Mouse (Mus musculus): Measurements from ENCODE around the gene Gm49368. TPM values are rescaled to one million over a fixed set of nuclear protein-coding genes. Genes with fewer than 3 reads are reported as not detected.

Gm49368 gene
- polyA plus RNA-seq, 1 experiment, result not detected

GRCm38 (mm10) chr7:128048819-128049218, 13.7 kb upstream of the Gm49368 start:
- TF ChIP-seq FOSL1 (IDR thresholded peaks at IDR 0.05; ENCODE audit: insufficient read depth, low read length, poor library complexity, severe bottlenecking) (no peak), CEBPB (IDR thresholded peaks at IDR 0.05; ENCODE audit: low read depth) (no peak), CTCF (IDR thresholded peaks at IDR 0.05; ENCODE audit: control insufficient read depth, insufficient read depth, insufficient read length) (no peak), MYOD1 (IDR thresholded peaks at IDR 0.05; ENCODE audit: control insufficient read depth, insufficient read length, low read depth) (no peak), MAX (IDR thresholded peaks at IDR 0.05) (no peak), USF1 (IDR thresholded peaks at IDR 0.05; ENCODE audit: low read depth) (no peak), MYOG (IDR thresholded peaks at IDR 0.05; ENCODE audit: control insufficient read depth, extremely low read depth, insufficient read length) (no peak)
- no peaks in the 10 kb centered on the region for H3K36me3 ChIP-seq (ENCODE audit: control insufficient read depth, insufficient read depth)
- no peaks in the 10 kb centered on the region for H3K79me2 ChIP-seq (ENCODE audit: control insufficient read depth, insufficient read depth)
- no peak overlapping the region for H3K4me3 ChIP-seq (ENCODE audit: insufficient read depth, poor library complexity, severe bottlenecking)
- no peaks in the 10 kb centered on the region for H3K79me3 ChIP-seq (ENCODE audit: low read depth)
- no peaks in the 10 kb centered on the region for H3K27me3 ChIP-seq (ENCODE audit: control insufficient read depth, insufficient read depth, insufficient read length)
- no peak overlapping the region for H3ac ChIP-seq (ENCODE audit: control insufficient read depth, insufficient read length, low read depth)

DNA sequence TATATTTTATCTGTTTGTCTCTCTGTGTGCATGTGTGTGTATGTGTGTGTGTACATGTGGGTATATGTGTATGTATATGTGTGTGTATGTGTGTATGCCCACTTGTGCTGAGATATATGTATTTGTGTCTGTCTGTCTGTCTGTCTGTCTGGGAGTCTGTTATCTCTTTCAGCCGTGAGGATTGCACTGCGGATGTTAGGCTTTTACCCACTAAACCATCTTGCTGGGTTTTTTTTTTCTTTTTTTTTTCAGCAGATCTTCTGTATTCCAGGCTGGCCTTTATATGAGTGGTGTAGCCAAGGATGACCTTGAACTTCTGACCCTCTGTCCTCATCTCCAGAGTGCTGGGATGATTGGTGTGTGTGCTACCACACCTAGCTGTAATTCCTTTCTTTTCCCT, 13.2 kb upstream of the Gm49368 start:
- Histone ChIP-seq H3K36me3 (ENCODE audit: control insufficient read depth, insufficient read depth) (no peaks in the 10 kb centered on the region), H3ac (ENCODE audit: control insufficient read depth, insufficient read length, low read depth) (no peak overlapping the region)
- TF ChIP-seq USF1 (IDR thresholded peaks at IDR 0.05; ENCODE audit: low read depth) (no peak), FOSL1 (IDR thresholded peaks at IDR 0.05; ENCODE audit: insufficient read depth, low read length, poor library complexity, severe bottlenecking) (no peak), MYOG (IDR thresholded peaks at IDR 0.05; ENCODE audit: control insufficient read depth, extremely low read depth, insufficient read length) (no peak), CEBPB (IDR thresholded peaks at IDR 0.05; ENCODE audit: low read depth) (no peak), MYOD1 (IDR thresholded peaks at IDR 0.05; ENCODE audit: control insufficient read depth, insufficient read length, low read depth) (no peak), CTCF (IDR thresholded peaks at IDR 0.05; ENCODE audit: control insufficient read depth, insufficient read depth, insufficient read length) (no peak), MAX (IDR thresholded peaks at IDR 0.05) (no peak)

DNA sequence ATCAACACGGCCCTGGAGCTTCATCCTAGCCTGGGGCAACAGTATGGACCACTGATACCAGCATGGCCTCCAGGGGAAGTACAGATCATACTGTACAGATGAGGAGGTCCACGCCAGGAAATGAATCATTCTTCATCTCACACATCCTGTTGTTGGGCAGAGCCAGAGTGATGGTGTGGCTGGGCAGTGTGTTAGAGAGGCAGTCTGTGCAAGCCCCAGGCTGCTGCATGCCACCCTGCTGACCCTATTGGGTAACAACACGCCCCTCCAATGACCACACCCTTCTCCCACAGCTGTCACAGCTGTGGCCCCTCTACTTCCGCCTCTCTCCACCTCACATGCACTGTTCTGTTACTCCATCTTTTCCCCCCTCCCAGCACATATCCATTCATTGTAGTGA, 11.7 kb upstream of the Gm49368 start:
- no peaks in the 10 kb centered on the region for H3K36me3 ChIP-seq (ENCODE audit: control insufficient read depth, insufficient read depth)
- TF ChIP-seq MYOD1 (IDR thresholded peaks at IDR 0.05; ENCODE audit: control insufficient read depth, insufficient read length, low read depth) (peak; percentile 78), CTCF (IDR thresholded peaks at IDR 0.05; ENCODE audit: control insufficient read depth, insufficient read depth, insufficient read length) (no peak)
- no peaks in the 10 kb centered on the region for H3K79me2 ChIP-seq (ENCODE audit: control insufficient read depth, insufficient read depth)
- no peaks in the 10 kb centered on the region for H3K27me3 ChIP-seq (ENCODE audit: control insufficient read depth, insufficient read depth, insufficient read length)
- no peak overlapping the region for H3ac ChIP-seq (ENCODE audit: control insufficient read depth, insufficient read length, low read depth)
- no peaks in the 10 kb centered on the region for H3K79me3 ChIP-seq (ENCODE audit: low read depth)
- no peak overlapping the region for H3K4me3 ChIP-seq (ENCODE audit: insufficient read depth, poor library complexity, severe bottlenecking)

More for the DNA sequence above, 13.2 kb upstream of the Gm49368 start:
- Histone ChIP-seq H3K79me2 (ENCODE audit: control insufficient read depth, insufficient read depth) (no peaks in the 10 kb centered on the region), H3K4me3 (ENCODE audit: insufficient read depth, poor library complexity, severe bottlenecking) (no peak overlapping the region), H3K79me3 (ENCODE audit: low read depth) (no peaks in the 10 kb centered on the region), H3K27me3 (ENCODE audit: control insufficient read depth, insufficient read depth, insufficient read length) (no peaks in the 10 kb centered on the region)

GRCm38 (mm10) chr7:128053061-128053460, 9.4 kb upstream of the Gm49368 start:
- no peaks in the 10 kb centered on the region for H3K79me3 ChIP-seq (ENCODE audit: low read depth)
- H3K79me2 ChIP-seq (ENCODE audit: control insufficient read depth, insufficient read depth), result no peaks in the 10 kb centered on the region
- no peak for TF ChIP-seq MYOD1 (IDR thresholded peaks at IDR 0.05; ENCODE audit: control insufficient read depth, insufficient read length, low read depth)
- no peak for TF ChIP-seq MYOG (IDR thresholded peaks at IDR 0.05; ENCODE audit: control insufficient read depth, extremely low read depth, insufficient read length)
- TF ChIP-seq MAX (IDR thresholded peaks at IDR 0.05), result no peak
- no peak for TF ChIP-seq FOSL1 (IDR thresholded peaks at IDR 0.05; ENCODE audit: insufficient read depth, low read length, poor library complexity, severe bottlenecking)
- TF ChIP-seq USF1 (IDR thresholded peaks at IDR 0.05; ENCODE audit: low read depth), result no peak
- TF ChIP-seq CTCF (IDR thresholded peaks at IDR 0.05; ENCODE audit: control insufficient read depth, insufficient read depth, insufficient read length), result no peak
- no peak for TF ChIP-seq CEBPB (IDR thresholded peaks at IDR 0.05; ENCODE audit: low read depth)
- H3K27me3 ChIP-seq (ENCODE audit: control insufficient read depth, insufficient read depth, insufficient read length), result peaks cover 3% of the 10 kb centered on the region
- H3K4me3 ChIP-seq (ENCODE audit: insufficient read depth, poor library complexity, severe bottlenecking), result no peak overlapping the region
- H3ac ChIP-seq (ENCODE audit: control insufficient read depth, insufficient read length, low read depth), result no peak overlapping the region
- no peaks in the 10 kb centered on the region for H3K36me3 ChIP-seq (ENCODE audit: control insufficient read depth, insufficient read depth)

DNA sequence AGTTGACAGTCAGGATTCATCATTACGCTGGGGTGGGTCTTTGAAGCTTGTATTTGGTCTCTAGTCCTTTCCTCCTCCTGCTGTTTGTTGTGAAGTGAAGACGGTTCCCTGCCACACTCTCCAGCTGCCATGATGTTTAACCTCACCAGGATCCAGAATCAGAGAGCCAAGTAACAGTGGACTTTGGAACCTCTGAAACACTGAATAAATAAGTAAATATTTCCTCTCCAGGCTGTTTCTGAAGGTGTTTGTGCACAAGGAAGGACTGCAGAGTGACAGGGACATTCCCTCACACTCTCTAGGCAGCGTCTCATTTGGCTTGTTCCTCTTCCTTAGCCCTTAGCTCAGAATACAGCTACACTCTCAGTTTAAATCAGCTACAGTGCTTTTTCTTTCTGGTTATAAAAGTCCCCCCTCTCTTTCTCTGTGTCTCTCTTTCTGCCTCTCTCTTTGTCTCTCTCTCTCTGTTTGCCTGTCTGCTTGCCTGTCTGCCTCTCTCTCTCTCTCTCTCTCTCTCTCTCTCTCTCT, 5.5 kb upstream of the Gm49368 start:
- H3ac ChIP-seq (ENCODE audit: control insufficient read depth, insufficient read length, low read depth), result no peak overlapping the region
- no peaks in the 10 kb centered on the region for H3K36me3 ChIP-seq (ENCODE audit: control insufficient read depth, insufficient read depth)
- H3K79me3 ChIP-seq (ENCODE audit: low read depth), result no peaks in the 10 kb centered on the region

DNA sequence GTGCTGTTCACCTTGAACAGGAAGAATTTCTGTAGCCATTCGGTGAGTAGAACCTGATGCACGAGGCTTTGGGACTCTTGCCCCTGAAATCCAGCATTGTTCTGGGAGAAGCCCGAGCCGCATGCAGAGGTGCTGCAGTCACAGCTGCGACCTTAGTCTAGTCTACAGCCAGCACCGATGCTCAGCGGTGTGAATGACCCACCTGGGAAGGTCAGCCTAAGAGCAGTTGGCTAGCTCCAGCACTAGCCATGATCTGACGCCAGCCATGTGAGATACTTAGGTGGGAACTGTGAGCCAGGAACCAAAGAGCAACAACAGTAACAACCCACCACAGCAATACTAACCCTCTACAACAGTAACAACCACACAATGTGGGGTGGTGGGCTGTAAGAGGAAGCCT, 4.6 kb upstream of the Gm49368 start:
- Histone ChIP-seq H3K79me3 (ENCODE audit: low read depth) (no peaks in the 10 kb centered on the region), H3K36me3 (ENCODE audit: control insufficient read depth, insufficient read depth) (no peaks in the 10 kb centered on the region), H3ac (ENCODE audit: control insufficient read depth, insufficient read length, low read depth) (no peak overlapping the region), H3K79me2 (ENCODE audit: control insufficient read depth, insufficient read depth) (no peaks in the 10 kb centered on the region), H3K4me3 (ENCODE audit: insufficient read depth, poor library complexity, severe bottlenecking) (no peak overlapping the region), H3K27me3 (ENCODE audit: control insufficient read depth, insufficient read depth, insufficient read length) (peaks cover 7% of the 10 kb centered on the region)
- no peak for TF ChIP-seq CTCF (IDR thresholded peaks at IDR 0.05; ENCODE audit: control insufficient read depth, insufficient read depth, insufficient read length)

More for the DNA sequence above, 5.5 kb upstream of the Gm49368 start:
- no peak overlapping the region for H3K4me3 ChIP-seq (ENCODE audit: insufficient read depth, poor library complexity, severe bottlenecking)
- TF ChIP-seq USF1 (IDR thresholded peaks at IDR 0.05; ENCODE audit: low read depth) (no peak), MAX (IDR thresholded peaks at IDR 0.05) (no peak), MYOD1 (IDR thresholded peaks at IDR 0.05; ENCODE audit: control insufficient read depth, insufficient read length, low read depth) (no peak), MYOG (IDR thresholded peaks at IDR 0.05; ENCODE audit: control insufficient read depth, extremely low read depth, insufficient read length) (no peak), CEBPB (IDR thresholded peaks at IDR 0.05; ENCODE audit: low read depth) (no peak), CTCF (IDR thresholded peaks at IDR 0.05; ENCODE audit: control insufficient read depth, insufficient read depth, insufficient read length) (no peak), FOSL1 (IDR thresholded peaks at IDR 0.05; ENCODE audit: insufficient read depth, low read length, poor library complexity, severe bottlenecking) (no peak)
- peaks cover 7% of the 10 kb centered on the region for H3K27me3 ChIP-seq (ENCODE audit: control insufficient read depth, insufficient read depth, insufficient read length)
- H3K79me2 ChIP-seq (ENCODE audit: control insufficient read depth, insufficient read depth), result no peaks in the 10 kb centered on the region

Data from C2C12 (cell line).